Mouse (Mus musculus) lung, postnatal 0 days (tissue): ENCODE measurements at regions not wholly inside any gene's neighbourhood (a gene's known extent, or its start where the extent isn't known, plus 50 kb on each side); places are given as distances from the start of the nearest gene placed in this dataset.

Experiments
- CTCF ChIP-seq: IDR thresholded peaks from 2 replicates; pipeline ENCODE4 v1.5.1; 2016; ENCODE audit warnings: antibody characterized with exemption, mild to moderate bottlenecking
- EP300 ChIP-seq: IDR thresholded peaks from 2 replicates; pipeline ENCODE4 v1.6.1; 2016; ENCODE audit warnings: antibody characterized with exemption, mild to moderate bottlenecking, control low read depth

- TF ChIP-seq EP300 = no peak
- no peak for TF ChIP-seq CTCF
Observed at GRCm38 (mm10) chr11:112706091-112706490, 75.9 kb upstream of the Sox9 start.
